9 mouse cellular contexts compared by ENCODE assay signal in the genomic region with DNA sequence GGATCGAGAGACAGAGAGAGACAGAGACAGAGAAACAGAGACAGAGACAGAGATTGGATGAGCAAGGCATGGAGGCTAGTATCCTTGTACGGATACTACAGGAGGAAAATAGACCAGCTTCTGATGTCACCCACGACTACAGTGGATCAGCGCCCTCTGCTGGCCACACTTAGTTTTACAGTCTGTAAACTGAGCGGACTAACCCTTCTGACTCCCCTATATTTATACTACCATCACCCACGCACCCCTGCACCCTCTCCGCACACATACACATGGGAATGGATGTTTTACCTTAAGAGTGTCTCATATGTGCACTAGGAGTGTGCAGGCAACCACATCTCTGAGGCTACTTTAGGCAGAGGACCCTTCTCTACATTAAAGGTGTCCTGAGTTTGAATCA. TPM values are rescaled to one million over a fixed set of nuclear protein-coding genes. Genes with fewer than 3 reads are reported as not detected.
DNase-seq lines count a peak whose midpoint lies in the region; ATAC-seq and TF ChIP-seq lines count a peak whose summit lies in the region.
"Had no signal": no experiment of that assay in that cellular context is flagged by ENCODE, and none has a peak within 500 bp of the region (broad histone marks: within the 10 kb centered on the region; RNA-seq: fewer than 3 reads in every experiment).

No protein-coding gene starts in this region.

- no peak overlapping the region for H3K9ac ChIP-seq in liver, embryonic 12.5 days
- no peak overlapping the region for H3K9ac ChIP-seq in embryonic facial prominence, embryonic 11.5 days (replicated peaks; ENCODE audit: low read length)
- H3K9ac ChIP-seq in hindbrain, embryonic 14.5 days, result no peak overlapping the region
- no peak overlapping the region for H3K9ac ChIP-seq in neural tube, embryonic 11.5 days (ENCODE audit: low read length)

- H3K27ac ChIP-seq in liver, embryonic 12.5 days, result no peak overlapping the region
- H3K27ac ChIP-seq in bone marrow, adult 2 months (ENCODE audit: control insufficient read depth, insufficient read depth, low read depth, low read length, poor library complexity), result no peak overlapping the region
- no peak overlapping the region for H3K27ac ChIP-seq in embryonic facial prominence, embryonic 11.5 days (replicated peaks; ENCODE audit: low read depth, low read length)
- no peak overlapping the region for H3K27ac ChIP-seq in hindbrain, embryonic 14.5 days
- H3K27ac ChIP-seq in neural tube, embryonic 11.5 days (ENCODE audit: low read depth, low read length), result no peak overlapping the region

- no peak overlapping the region for H3K4me2 ChIP-seq in liver, embryonic 12.5 days
- H3K4me2 ChIP-seq in embryonic facial prominence, embryonic 11.5 days (ENCODE audit: low read depth, low read length), result no peak overlapping the region
- no peak overlapping the region for H3K4me2 ChIP-seq in hindbrain, embryonic 14.5 days (replicated peaks)
- H3K4me2 ChIP-seq in neural tube, embryonic 11.5 days (ENCODE audit: low read depth), result no peak overlapping the region

- ATAC-seq in liver, embryonic 12.5 days, result no peak
- no peak for ATAC-seq in embryonic facial prominence, embryonic 11.5 days (replicated peaks; ENCODE audit: insufficient number of reproducible peaks, low FRiP score, low TSS enrichment, low read depth)
- no peak for ATAC-seq in hindbrain, embryonic 14.5 days (ENCODE audit: low FRiP score)
- peak; percentile 71 for ATAC-seq in neural tube, embryonic 11.5 days (ENCODE audit: insufficient read depth, low FRiP score, low TSS enrichment)

- no peaks in the 10 kb centered on the region for H3K9me3 ChIP-seq in liver, embryonic 12.5 days (replicated peaks)
- no peaks in the 10 kb centered on the region for H3K9me3 ChIP-seq in embryonic facial prominence, embryonic 11.5 days (replicated peaks; ENCODE audit: control insufficient read depth, low read length)
- H3K9me3 ChIP-seq in hindbrain, embryonic 14.5 days (ENCODE audit: control insufficient read depth, low read length), result no peaks in the 10 kb centered on the region
- no peaks in the 10 kb centered on the region for H3K9me3 ChIP-seq in neural tube, embryonic 11.5 days (ENCODE audit: control insufficient read depth, low read length)

- no peak overlapping the region for H3K4me3 ChIP-seq in liver, embryonic 12.5 days
- no peak overlapping the region for H3K4me3 ChIP-seq in bone marrow, adult 2 months (replicated peaks; ENCODE audit: control insufficient read depth, low read depth, low read length)
- no peak overlapping the region for H3K4me3 ChIP-seq in embryonic facial prominence, embryonic 11.5 days (ENCODE audit: low read depth, low read length)
- no peak overlapping the region for H3K4me3 ChIP-seq in hindbrain, embryonic 14.5 days (replicated peaks; ENCODE audit: low read length)
- no peak overlapping the region for H3K4me3 ChIP-seq in neural tube, embryonic 11.5 days (ENCODE audit: low read depth, low read length)

- no peaks in the 10 kb centered on the region for H3K36me3 ChIP-seq in liver, embryonic 12.5 days
- H3K36me3 ChIP-seq in embryonic facial prominence, embryonic 11.5 days (replicated peaks; ENCODE audit: control insufficient read depth, insufficient read depth, low read depth, low read length), result no peaks in the 10 kb centered on the region
- H3K36me3 ChIP-seq in hindbrain, embryonic 14.5 days (replicated peaks; ENCODE audit: control insufficient read depth, insufficient read depth), result no peaks in the 10 kb centered on the region
- H3K36me3 ChIP-seq in neural tube, embryonic 11.5 days (ENCODE audit: control insufficient read depth, insufficient read depth, low read length), result no peaks in the 10 kb centered on the region

- no peaks in the 10 kb centered on the region for H3K4me1 ChIP-seq in liver, embryonic 12.5 days
- no peaks in the 10 kb centered on the region for H3K4me1 ChIP-seq in bone marrow, adult 2 months (ENCODE audit: control insufficient read depth, insufficient read depth, low read length)
- no peaks in the 10 kb centered on the region for H3K4me1 ChIP-seq in embryonic facial prominence, embryonic 11.5 days (ENCODE audit: control insufficient read depth, insufficient read depth, low read length)
- H3K4me1 ChIP-seq in hindbrain, embryonic 14.5 days (replicated peaks; ENCODE audit: control insufficient read depth, insufficient read depth, low read length), result no peaks in the 10 kb centered on the region
- no peaks in the 10 kb centered on the region for H3K4me1 ChIP-seq in neural tube, embryonic 11.5 days (ENCODE audit: control insufficient read depth, insufficient read depth, low read length)

- DNase-seq in liver, result peak; percentile 66
- peak; percentile 80 for DNase-seq in embryonic facial prominence, embryonic 11.5 days (ENCODE audit: low spot score)
- DNase-seq in hindbrain, embryonic 14.5 days (ENCODE audit: low spot score), result peak; percentile 87
- DNase-seq in left cerebral cortex, postnatal 25 days (ENCODE audit: low spot score in 2 of 2), result peak; percentile 68 to 74
- peak; percentile 75 for DNase-seq in neural tube, embryonic 11.5 days (ENCODE audit: low spot score)
- DNase-seq in thymus, postnatal 25 days, result peak; percentile 15

- H3K27me3 ChIP-seq in liver, embryonic 12.5 days (replicated peaks), result peaks cover 18% of the 10 kb centered on the region
- H3K27me3 ChIP-seq in embryonic facial prominence, embryonic 11.5 days (ENCODE audit: control insufficient read depth, insufficient read depth, low read length), result no peaks in the 10 kb centered on the region
- H3K27me3 ChIP-seq in hindbrain, embryonic 14.5 days (ENCODE audit: control insufficient read depth, insufficient read depth, low read length), result no peaks in the 10 kb centered on the region
- no peaks in the 10 kb centered on the region for H3K27me3 ChIP-seq in neural tube, embryonic 11.5 days (ENCODE audit: control insufficient read depth, insufficient read depth, low read length)

- WGBS in liver, embryonic 12.5 days (ENCODE audit: insufficient replicate concordance), result 16% methylated on average over 7 of the region's 7 CpGs
- 20% methylated on average over 7 of the region's 7 CpGs for WGBS in bone marrow, adult 2 months
- WGBS in embryonic facial prominence, embryonic 11.5 days, result 11% methylated on average over 7 of the region's 7 CpGs
- 17% methylated on average over 7 of the region's 7 CpGs for WGBS in hindbrain, embryonic 14.5 days
- 11% methylated on average over 7 of the region's 7 CpGs for WGBS in neural tube, embryonic 11.5 days

- intact Hi-C loops in left cerebral cortex, postnatal 25 days (cut with DNase I), result loop anchor here (2.0 kb wide), 1 partner anchor 1079 kb away; no protein-coding TSS in a partner anchor

- TF ChIP-seq CTCF in bone marrow, adult 2 months (IDR thresholded peaks at IDR 0.05; ENCODE audit: control insufficient read depth, insufficient read depth, low read length), result peak; percentile 57; the same call in 1 of the 2 replicates

- TF ChIP-seq POLR2A in bone marrow, adult 2 months (IDR thresholded peaks at IDR 0.05; ENCODE audit: borderline replicate concordance, control insufficient read depth, low read depth, low read length), result no peak

RNA-seq across cellular contexts. Expression of gene Pirt, which starts 12.4 kb away (rescaled TPM):
- 0.05 and 0.11 TPM in 2 replicates for polyA plus RNA-seq in liver, embryonic 12.5 days (2016; fragmentation: Nextera tagmentation; extraction: Ambion mirVana)
- not detected in 2 replicates for polyA plus RNA-seq in bone marrow, adult 2 months (2011; ENCODE audit: insufficient read depth, insufficient read length, low replicate concordance, missing spikeins)
- polyA plus RNA-seq in embryonic facial prominence, embryonic 11.5 days (2014; fragmentation: Nextera tagmentation; extraction: Ambion mirVana), result 3.5 and 4.1 TPM in 2 replicates
- polyA plus RNA-seq in hindbrain, embryonic 14.5 days (2014; fragmentation: Nextera tagmentation; extraction: Ambion mirVana), result 1.2 and 1.6 TPM in 2 replicates
- under 1 TPM; 0.11 to 0.14 TPM for total RNA-seq in left cerebral cortex, postnatal 25 days (2021)
- polyA plus RNA-seq in neural tube, embryonic 11.5 days (2014; fragmentation: Nextera tagmentation; extraction: Ambion mirVana), result 2.6 and 3.0 TPM in 2 replicates
- polyA plus RNA-seq: spleen, adult 2 months had no signal

RNA-seq across cellular contexts. Expression of gene Tmem238l, which starts 57.0 kb away (rescaled TPM):
- polyA plus RNA-seq in liver, embryonic 12.5 days (2016; fragmentation: Nextera tagmentation; extraction: Ambion mirVana), result not detected in 2 replicates
- not detected in 2 replicates for polyA plus RNA-seq in bone marrow, adult 2 months (2011; ENCODE audit: insufficient read depth, insufficient read length, low replicate concordance, missing spikeins)
- polyA plus RNA-seq in embryonic facial prominence, embryonic 11.5 days (2014; fragmentation: Nextera tagmentation; extraction: Ambion mirVana), result not detected in 2 replicates
- not detected in 2 replicates for polyA plus RNA-seq in hindbrain, embryonic 14.5 days (2014; fragmentation: Nextera tagmentation; extraction: Ambion mirVana)
- not detected for total RNA-seq in left cerebral cortex, postnatal 25 days (2021)
- polyA plus RNA-seq in neural tube, embryonic 11.5 days (2014; fragmentation: Nextera tagmentation; extraction: Ambion mirVana), result not detected in 2 replicates
- polyA plus RNA-seq: spleen, adult 2 months had no signal

Comparison
In these comparisons a context has a peak if more than half of its experiments do, and no peak if none do; other contexts are left out.
1. DNase-seq: peak in every context shown above with its lines; median percentile 87 in hindbrain, embryonic 14.5 days; 80 in embryonic facial prominence, embryonic 11.5 days; 75 in neural tube, embryonic 11.5 days; 71 in left cerebral cortex, postnatal 25 days; 66 in liver; 15 in thymus, postnatal 25 days.